Mouse (Mus musculus): ENCODE data around the gene Rab3c. TPM values are rescaled to one million over a fixed set of nuclear protein-coding genes. Genes with fewer than 3 reads are reported as not detected.

Rab3c gene
- polyA plus RNA-seq, 1 experiment from 2014 or later = 0.47 TPM

GRCm38 (mm10) chr13:110093720-110094685 lies 186.8 kb downstream of the Rab3c start:
- H3K27ac ChIP-seq (ENCODE audit: low read length) = no peak overlapping the region
- WGBS = 71% methylated on average over 17 of the region's 17 CpGs

GRCm38 (mm10) chr13:110083961-110084360 lies 196.8 kb downstream of the Rab3c start:
- 81% methylated on average over 8 of the region's 8 CpGs for WGBS

More at GRCm38 (mm10) chr13:110093720-110094685, 186.8 kb downstream of the Rab3c start:
- Histone ChIP-seq H3K9me3 (replicated peaks; ENCODE audit: control insufficient read depth, low read length) (no peaks in the 10 kb centered on the region), H3K4me3 (ENCODE audit: low read length) (no peak overlapping the region), H3K36me3 (ENCODE audit: control insufficient read depth, insufficient read depth) (no peaks in the 10 kb centered on the region), H3K27me3 (ENCODE audit: control insufficient read depth, insufficient read depth, low read length) (no peaks in the 10 kb centered on the region), H3K4me2 (ENCODE audit: low read depth, low read length) (no peak overlapping the region), H3K9ac (ENCODE audit: low read length) (no peak overlapping the region), H3K4me1 (ENCODE audit: control insufficient read depth, insufficient read depth, low read length) (no peaks in the 10 kb centered on the region)
- ATAC-seq (replicated peaks; ENCODE audit: extremely low read depth, insufficient read depth, low FRiP score) = no peak

GRCm38 (mm10) chr13:110081174-110081573 lies 199.6 kb downstream of the Rab3c start:
- Histone ChIP-seq H3K9me3 (replicated peaks; ENCODE audit: control insufficient read depth, low read length) (peaks cover 4% of the 10 kb centered on the region; the same call in 1 of the 2 replicates), H3K4me2 (ENCODE audit: low read depth, low read length) (no peak overlapping the region), H3K27me3 (ENCODE audit: control insufficient read depth, insufficient read depth, low read length) (no peaks in the 10 kb centered on the region), H3K4me3 (ENCODE audit: low read length) (no peak overlapping the region), H3K9ac (ENCODE audit: low read length) (no peak overlapping the region), H3K36me3 (ENCODE audit: control insufficient read depth, insufficient read depth) (no peaks in the 10 kb centered on the region), H3K27ac (ENCODE audit: low read length) (no peak overlapping the region), H3K4me1 (ENCODE audit: control insufficient read depth, insufficient read depth, low read length) (no peaks in the 10 kb centered on the region)
- no peak for ATAC-seq (replicated peaks; ENCODE audit: extremely low read depth, insufficient read depth, low FRiP score)

More at GRCm38 (mm10) chr13:110083961-110084360, 196.8 kb downstream of the Rab3c start:
- Histone ChIP-seq H3K9ac (ENCODE audit: low read length) (no peak overlapping the region), H3K4me2 (ENCODE audit: low read depth, low read length) (no peak overlapping the region), H3K9me3 (replicated peaks; ENCODE audit: control insufficient read depth, low read length) (no peaks in the 10 kb centered on the region), H3K27ac (ENCODE audit: low read length) (no peak overlapping the region), H3K4me3 (ENCODE audit: low read length) (no peak overlapping the region), H3K36me3 (ENCODE audit: control insufficient read depth, insufficient read depth) (no peaks in the 10 kb centered on the region), H3K4me1 (ENCODE audit: control insufficient read depth, insufficient read depth, low read length) (no peaks in the 10 kb centered on the region), H3K27me3 (ENCODE audit: control insufficient read depth, insufficient read depth, low read length) (no peaks in the 10 kb centered on the region)
- ATAC-seq (replicated peaks; ENCODE audit: extremely low read depth, insufficient read depth, low FRiP score) = no peak

- 67% methylated on average over 9 of the region's 9 CpGs for WGBS
- Histone ChIP-seq H3K4me2 (ENCODE audit: low read depth, low read length) (no peak overlapping the region), H3K27me3 (ENCODE audit: control insufficient read depth, insufficient read depth, low read length) (no peaks in the 10 kb centered on the region), H3K9ac (ENCODE audit: low read length) (no peak overlapping the region), H3K4me3 (ENCODE audit: low read length) (no peak overlapping the region), H3K9me3 (replicated peaks; ENCODE audit: control insufficient read depth, low read length) (peaks cover 4% of the 10 kb centered on the region; the same call in 1 of the 2 replicates), H3K4me1 (ENCODE audit: control insufficient read depth, insufficient read depth, low read length) (no peaks in the 10 kb centered on the region), H3K27ac (ENCODE audit: low read length) (no peak overlapping the region), H3K36me3 (ENCODE audit: control insufficient read depth, insufficient read depth) (no peaks in the 10 kb centered on the region)
- ATAC-seq (replicated peaks; ENCODE audit: extremely low read depth, insufficient read depth, low FRiP score) = no peak
These were observed 205.2 kb downstream of the Rab3c start for GRCm38 (mm10) chr13:110075587-110075986.

- H3K36me3 ChIP-seq (ENCODE audit: control insufficient read depth, insufficient read depth) = no peaks in the 10 kb centered on the region
- no peak overlapping the region for H3K4me3 ChIP-seq (ENCODE audit: low read length)
- 58% methylated on average over 2 of the region's 2 CpGs for WGBS
- no peaks in the 10 kb centered on the region for H3K27me3 ChIP-seq (ENCODE audit: control insufficient read depth, insufficient read depth, low read length)
- ATAC-seq (replicated peaks; ENCODE audit: extremely low read depth, insufficient read depth, low FRiP score) = no peak
- H3K9ac ChIP-seq (ENCODE audit: low read length) = no peak overlapping the region
- H3K4me2 ChIP-seq (ENCODE audit: low read depth, low read length) = no peak overlapping the region
- no peak overlapping the region for H3K27ac ChIP-seq (ENCODE audit: low read length)
- peaks cover 4% of the 10 kb centered on the region; the same call in 1 of the 2 replicates for H3K9me3 ChIP-seq (replicated peaks; ENCODE audit: control insufficient read depth, low read length)
- no peaks in the 10 kb centered on the region for H3K4me1 ChIP-seq (ENCODE audit: control insufficient read depth, insufficient read depth, low read length)
These were observed 206.6 kb downstream of the Rab3c start for GRCm38 (mm10) chr13:110074180-110074579.

GRCm38 (mm10) chr13:110067149-110067548 lies 213.6 kb downstream of the Rab3c start:
- H3K4me1 ChIP-seq (ENCODE audit: control insufficient read depth, insufficient read depth, low read length) = no peaks in the 10 kb centered on the region
- no peak overlapping the region for H3K27ac ChIP-seq (ENCODE audit: low read length)
- H3K4me3 ChIP-seq (ENCODE audit: low read length) = no peak overlapping the region
- H3K27me3 ChIP-seq (ENCODE audit: control insufficient read depth, insufficient read depth, low read length) = no peaks in the 10 kb centered on the region
- no peaks in the 10 kb centered on the region for H3K36me3 ChIP-seq (ENCODE audit: control insufficient read depth, insufficient read depth)
- ATAC-seq (replicated peaks; ENCODE audit: extremely low read depth, insufficient read depth, low FRiP score) = no peak
- no peak overlapping the region for H3K4me2 ChIP-seq (ENCODE audit: low read depth, low read length)
- 56% methylated on average over 3 of the region's 3 CpGs for WGBS
- no peak overlapping the region for H3K9ac ChIP-seq (ENCODE audit: low read length)
- no peaks in the 10 kb centered on the region for H3K9me3 ChIP-seq (replicated peaks; ENCODE audit: control insufficient read depth, low read length)

GRCm38 (mm10) chr13:110066674-110067073 lies 214.1 kb downstream of the Rab3c start:
- 79% methylated on average over 2 of the region's 2 CpGs for WGBS
- Histone ChIP-seq H3K4me3 (ENCODE audit: low read length) (no peak overlapping the region), H3K36me3 (ENCODE audit: control insufficient read depth, insufficient read depth) (no peaks in the 10 kb centered on the region), H3K27ac (ENCODE audit: low read length) (no peak overlapping the region), H3K4me2 (ENCODE audit: low read depth, low read length) (no peak overlapping the region), H3K4me1 (ENCODE audit: control insufficient read depth, insufficient read depth, low read length) (no peaks in the 10 kb centered on the region), H3K9me3 (replicated peaks; ENCODE audit: control insufficient read depth, low read length) (no peaks in the 10 kb centered on the region), H3K9ac (ENCODE audit: low read length) (no peak overlapping the region), H3K27me3 (ENCODE audit: control insufficient read depth, insufficient read depth, low read length) (no peaks in the 10 kb centered on the region)
- no peak for ATAC-seq (replicated peaks; ENCODE audit: extremely low read depth, insufficient read depth, low FRiP score)

GRCm38 (mm10) chr13:110062835-110063411 lies 217.9 kb downstream of the Rab3c start:
- H3K27me3 ChIP-seq (ENCODE audit: control insufficient read depth, insufficient read depth, low read length) = no peaks in the 10 kb centered on the region
- H3K4me1 ChIP-seq (ENCODE audit: control insufficient read depth, insufficient read depth, low read length) = no peaks in the 10 kb centered on the region
- H3K4me3 ChIP-seq (ENCODE audit: low read length) = no peak overlapping the region
- no peak overlapping the region for H3K27ac ChIP-seq (ENCODE audit: low read length)
- no peak overlapping the region for H3K9ac ChIP-seq (ENCODE audit: low read length)
- H3K36me3 ChIP-seq (ENCODE audit: control insufficient read depth, insufficient read depth) = no peaks in the 10 kb centered on the region
- H3K9me3 ChIP-seq (replicated peaks; ENCODE audit: control insufficient read depth, low read length) = no peaks in the 10 kb centered on the region
- H3K4me2 ChIP-seq (ENCODE audit: low read depth, low read length) = peak overlapping the region; percentile 18; the same call in 1 of the 2 replicates
- 21% methylated on average over 9 of the region's 9 CpGs for whole genome bisulfite sequencing
- ATAC-seq (replicated peaks; ENCODE audit: extremely low read depth, insufficient read depth, low FRiP score) = peak; percentile 80

GRCm38 (mm10) chr13:110062288-110062687 lies 218.5 kb downstream of the Rab3c start:
- ATAC-seq (replicated peaks; ENCODE audit: extremely low read depth, insufficient read depth, low FRiP score) = no peak
- no peaks in the 10 kb centered on the region for H3K27me3 ChIP-seq (ENCODE audit: control insufficient read depth, insufficient read depth, low read length)
- WGBS = 51% methylated on average over 8 of the region's 8 CpGs
- H3K36me3 ChIP-seq (ENCODE audit: control insufficient read depth, insufficient read depth) = no peaks in the 10 kb centered on the region
- no peak overlapping the region for H3K9ac ChIP-seq (ENCODE audit: low read length)
- H3K9me3 ChIP-seq (replicated peaks; ENCODE audit: control insufficient read depth, low read length) = no peaks in the 10 kb centered on the region
- H3K27ac ChIP-seq (ENCODE audit: low read length) = no peak overlapping the region
- H3K4me2 ChIP-seq (ENCODE audit: low read depth, low read length) = no peak overlapping the region
- H3K4me1 ChIP-seq (ENCODE audit: control insufficient read depth, insufficient read depth, low read length) = no peaks in the 10 kb centered on the region
- H3K4me3 ChIP-seq (ENCODE audit: low read length) = no peak overlapping the region

All from heart, embryonic 16.5 days (tissue).